Mouse (Mus musculus) testis, adult 2 months (tissue): ENCODE measurements around the gene Zcchc2.

Source experiments
- CTCF ChIP-seq: fragments of 200-500 bp; IDR thresholded peaks from 2 replicates; pipeline ENCODE4 v1.5.1; 2012; ENCODE audit warnings: low read depth, mild to moderate bottlenecking, inconsistent platforms, low read length, moderate library complexity; ENCODE audit not compliant: control insufficient read depth, insufficient read depth, insufficient replicate concordance
- POLR2A ChIP-seq: fragments of 200-500 bp; IDR thresholded peaks from 2 replicates; pipeline ENCODE4 v1.6.1; 2012; ENCODE audit warnings: low read depth, mild to moderate bottlenecking, inconsistent platforms, low read length, moderate library complexity; ENCODE audit not compliant: control insufficient read depth

DNA sequence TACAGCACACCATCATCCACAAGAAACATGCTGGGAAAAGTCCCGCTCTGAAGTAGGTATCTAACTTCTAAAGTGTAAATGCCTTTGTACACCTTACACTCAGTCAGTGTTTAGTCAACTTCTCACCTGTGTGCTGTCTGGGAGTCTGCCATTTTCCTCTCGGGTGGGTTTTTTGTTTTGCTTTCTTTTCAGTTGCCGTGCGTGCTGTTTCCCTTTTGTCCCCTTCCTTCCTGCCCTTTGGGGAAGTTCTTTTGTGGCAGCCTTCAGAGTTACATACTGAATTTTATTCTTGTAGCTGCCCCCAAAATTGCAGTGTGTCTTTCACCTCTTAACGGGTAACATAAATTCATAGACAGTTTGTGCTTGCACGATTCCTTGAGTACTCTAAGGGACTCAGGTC is 29.6 kb downstream of the Zcchc2 start:
- TF ChIP-seq CTCF (no peak), POLR2A (no peak)
